ENCODE assay signal across 27 mouse cellular contexts in genomic region chr3:148866633-148867032, GRCm38 (mm10).
DNase-seq lines count a peak whose midpoint lies in the region; ATAC-seq lines count a peak whose summit lies in the region.
"Had no signal": no experiment of that assay in that cellular context is flagged by ENCODE, and none has a peak within 500 bp of the region (broad histone marks: within the 10 kb centered on the region; RNA-seq: fewer than 3 reads in every experiment).

No protein-coding gene starts in this region.

- H3K27ac ChIP-seq in heart, embryonic 13.5 days (replicated peaks): peak overlapping the region; percentile 70
- no peak overlapping the region for H3K27ac ChIP-seq in liver, embryonic 11.5 days (ENCODE audit: low read depth, low read length)
- H3K27ac ChIP-seq: embryonic facial prominence, embryonic 10.5 days; embryonic facial prominence, embryonic 13.5 days; forebrain, embryonic 12.5 days; forebrain, embryonic 15.5 days; gastrocnemius, adult 2 months; hindbrain, embryonic 14.5 days; hindbrain, postnatal 0 days had no signal

- H3K4me3 ChIP-seq in heart, embryonic 13.5 days: no peak overlapping the region
- no peak overlapping the region for H3K4me3 ChIP-seq in liver, embryonic 11.5 days (ENCODE audit: low read depth, low read length)
- H3K4me3 ChIP-seq: embryonic facial prominence, embryonic 10.5 days; embryonic facial prominence, embryonic 13.5 days; erythroblast, embryonic 14.5 days; forebrain, embryonic 12.5 days; forebrain, embryonic 15.5 days; gastrocnemius, adult 2 months had no signal

- H3K9me3 ChIP-seq in heart, embryonic 13.5 days: no peaks in the 10 kb centered on the region
- no peaks in the 10 kb centered on the region for H3K9me3 ChIP-seq in liver, embryonic 11.5 days (ENCODE audit: control insufficient read depth, low read length)
- H3K9me3 ChIP-seq: embryonic facial prominence, embryonic 10.5 days; embryonic facial prominence, embryonic 13.5 days; forebrain, embryonic 12.5 days; forebrain, embryonic 15.5 days had no signal

- no peak for DNase-seq in heart, adult 11 months
- no peak for DNase-seq in liver, embryonic 11.5 days (ENCODE audit: low spot score)
- no peak for DNase-seq in liver
- DNase-seq in frontal cortex, postnatal 14 days (ENCODE audit: low spot score in 2 of 2): no peak
- DNase-seq: adrenal gland, adult 2 months; adrenal gland, postnatal 14 days; cerebellum, adult 11 months; cerebellum, adult 2 months; cerebellum, adult 9-11 months; cerebellum, postnatal 25 days; embryo, embryonic 11 days; gastrocnemius, adult 2 months; gastrocnemius, postnatal 14 days; heart, postnatal 14 days; kidney, adult 18-20 months had no signal

- peak overlapping the region; percentile 49; the same call in 1 of the 2 replicates for H3K4me2 ChIP-seq in heart, embryonic 13.5 days
- no peak overlapping the region for H3K4me2 ChIP-seq in liver, embryonic 11.5 days
- H3K4me2 ChIP-seq: embryonic facial prominence, embryonic 13.5 days; forebrain, embryonic 12.5 days; forebrain, embryonic 15.5 days; hindbrain, embryonic 14.5 days had no signal

- WGBS in heart, embryonic 13.5 days: 68% methylated on average over 5 of the region's 5 CpGs
- 75% methylated on average over 5 of the region's 5 CpGs for WGBS in liver, embryonic 11.5 days

- no peak overlapping the region; the same call in 1 of the 2 replicates for H3K9ac ChIP-seq in heart, embryonic 13.5 days
- no peak overlapping the region for H3K9ac ChIP-seq in liver, embryonic 11.5 days (ENCODE audit: low read depth, low read length)
- H3K9ac ChIP-seq: embryonic facial prominence, embryonic 13.5 days; forebrain, embryonic 12.5 days; forebrain, embryonic 15.5 days; hindbrain, embryonic 14.5 days had no signal

- H3K36me3 ChIP-seq in heart, embryonic 13.5 days: peaks cover 21% of the 10 kb centered on the region; the same call in 1 of the 2 replicates
- H3K36me3 ChIP-seq in liver, embryonic 11.5 days (ENCODE audit: control insufficient read depth, insufficient read depth, low read length): no peaks in the 10 kb centered on the region; the same call in 1 of the 2 replicates
- H3K36me3 ChIP-seq: forebrain, embryonic 15.5 days had no signal

- no peak for ATAC-seq in heart, embryonic 13.5 days (ENCODE audit: extremely low read depth, insufficient number of reproducible peaks, low FRiP score, low TSS enrichment)
- 0 out of 2 replicates have a peak, but pooled peaks have one; percentile 57 for ATAC-seq in liver, embryonic 11.5 days (replicated peaks; ENCODE audit: low FRiP score)
- peak; percentile 43; the same call in 1 of the 2 replicates for ATAC-seq in megakaryocyte progenitor cell, adult 5-6 weeks (replicated peaks; ENCODE audit: poor library complexity)
- ATAC-seq: CD4-positive, CD25-positive, alpha-beta regulatory T cell, adult 4 months; forebrain, embryonic 15.5 days; hindbrain, postnatal 0 days; inflammation-experienced regulatory T-cells, adult 6 months; intestine, embryonic 16.5 days had no signal

- no peaks in the 10 kb centered on the region for H3K27me3 ChIP-seq in heart, embryonic 13.5 days (replicated peaks)
- H3K27me3 ChIP-seq in liver, embryonic 11.5 days (replicated peaks; ENCODE audit: control insufficient read depth, insufficient read depth, low read length): no peaks in the 10 kb centered on the region
- H3K27me3 ChIP-seq: embryonic facial prominence, embryonic 13.5 days; forebrain, embryonic 12.5 days; forebrain, embryonic 15.5 days had no signal

- H3K4me1 ChIP-seq in heart, embryonic 13.5 days: peaks cover 26% of the 10 kb centered on the region
- peaks cover 2% of the 10 kb centered on the region for H3K4me1 ChIP-seq in liver, embryonic 11.5 days (replicated peaks; ENCODE audit: control insufficient read depth, insufficient read depth, low read length)
